Mouse (Mus musculus) heart, postnatal 0 days (tissue): ENCODE measurements at regions not wholly inside any gene's neighbourhood (a gene's known extent, or its start where the extent isn't known, plus 50 kb on each side); places are given as distances from the start of the nearest gene placed in this dataset.
"Not testable (repeated sequence)": the region's sequence is repeated elsewhere in the genome, so short reads cannot be mapped to it uniquely, and the experiment has no call there.

Experiments used
- CTCF ChIP-seq: IDR thresholded peaks from 2 replicates; pipeline ENCODE4 v1.5.1; 2016; ENCODE audit warnings: antibody characterized with exemption, control low read depth, low read depth
- EP300 ChIP-seq: IDR thresholded peaks from 2 replicates; pipeline ENCODE4 v1.6.1; 2016; ENCODE audit warnings: antibody characterized with exemption, low read depth

DNA sequence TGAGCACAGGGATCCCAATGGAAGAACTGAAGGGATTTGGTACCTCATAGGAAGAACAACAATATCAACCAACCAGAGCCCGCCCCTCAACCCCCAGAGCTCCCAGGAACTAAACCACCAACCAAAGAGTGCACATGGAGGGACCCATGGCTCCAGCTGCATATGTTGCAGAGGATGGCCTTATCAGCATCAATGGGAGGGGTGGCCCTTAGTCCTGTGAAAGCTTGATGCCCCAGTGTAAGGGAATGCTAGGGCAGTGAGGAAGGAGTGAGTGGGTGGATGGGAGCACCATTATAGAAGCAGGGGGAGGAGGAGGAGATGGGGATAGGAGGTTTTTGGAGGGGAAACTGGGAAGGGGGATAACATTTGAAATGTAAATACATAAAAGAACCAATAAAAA lies 94.5 kb upstream of the Immp2l start:
- TF ChIP-seq CTCF, EP300: not testable (repeated sequence)
